Mouse (Mus musculus) thymus, postnatal 10 days (tissue): Measurements from ENCODE around the gene Adamtsl1.

Experiments
- DNase-seq, 2 experiments: peaks; one replicate each; pipeline ENCODE4 v3.0.0; 2021; ENCODE audit warnings: low spot score in 2 of 2

Adamtsl1 gene

DNA sequence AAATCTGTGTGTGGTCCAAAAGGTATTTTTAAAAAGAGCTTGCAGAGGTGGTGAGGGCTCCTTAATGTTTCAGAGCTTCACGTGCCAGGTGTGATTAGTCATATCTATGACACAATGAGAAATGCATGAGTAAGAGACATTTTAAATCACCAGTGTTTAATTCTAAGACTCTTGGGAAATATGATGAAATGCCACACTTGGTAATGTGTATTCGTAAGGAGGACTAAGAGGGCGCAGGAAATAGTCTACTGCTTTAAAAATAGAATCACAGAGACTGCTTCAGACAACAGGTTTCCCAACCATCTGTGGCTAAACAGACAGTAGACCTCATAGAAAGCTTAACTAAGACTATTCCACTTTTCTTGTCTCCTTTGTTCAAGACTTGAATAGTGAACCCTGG is 406.5 kb downstream of the Adamtsl1 start:
- DNase-seq: no peak

DNA sequence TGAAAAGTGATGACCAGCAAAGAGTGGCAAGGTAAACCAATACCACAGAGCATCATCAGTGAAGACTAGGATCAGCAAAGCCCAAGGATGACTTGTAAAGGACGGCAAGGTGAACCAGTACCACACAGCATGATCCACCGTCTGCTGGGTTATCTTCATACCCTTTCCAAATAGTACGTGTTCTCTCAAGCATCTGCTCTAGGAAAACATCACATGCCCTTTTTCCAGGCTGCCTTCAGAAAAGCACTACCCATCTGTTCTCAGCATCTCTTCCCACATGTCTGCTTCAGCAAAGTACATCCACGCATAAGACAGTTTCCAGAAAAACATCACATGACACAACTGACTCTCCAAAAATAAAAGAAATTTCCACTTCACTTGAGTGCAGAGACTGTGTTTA is 408.8 kb downstream of the Adamtsl1 start:
- no peak for DNase-seq

DNA sequence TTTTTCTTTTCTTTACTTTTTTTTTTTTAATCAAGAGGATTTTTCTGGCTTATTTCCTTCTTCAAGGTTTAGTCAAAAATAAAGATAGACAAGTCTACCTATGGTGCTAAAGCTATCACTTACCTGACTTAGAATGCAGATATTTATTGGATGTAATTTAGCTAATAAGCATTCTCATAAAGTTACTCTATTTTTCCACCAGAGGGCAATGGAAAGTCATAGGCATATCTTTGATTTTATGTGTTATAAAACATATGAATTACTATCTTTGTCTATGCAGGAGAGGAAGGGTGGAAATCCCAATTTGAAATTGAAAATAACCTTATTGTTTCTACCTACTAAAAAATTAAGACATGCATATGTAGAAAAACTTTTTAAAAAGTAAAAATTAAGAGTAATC is 418.2 kb downstream of the Adamtsl1 start:
- DNase-seq: no peak

DNA sequence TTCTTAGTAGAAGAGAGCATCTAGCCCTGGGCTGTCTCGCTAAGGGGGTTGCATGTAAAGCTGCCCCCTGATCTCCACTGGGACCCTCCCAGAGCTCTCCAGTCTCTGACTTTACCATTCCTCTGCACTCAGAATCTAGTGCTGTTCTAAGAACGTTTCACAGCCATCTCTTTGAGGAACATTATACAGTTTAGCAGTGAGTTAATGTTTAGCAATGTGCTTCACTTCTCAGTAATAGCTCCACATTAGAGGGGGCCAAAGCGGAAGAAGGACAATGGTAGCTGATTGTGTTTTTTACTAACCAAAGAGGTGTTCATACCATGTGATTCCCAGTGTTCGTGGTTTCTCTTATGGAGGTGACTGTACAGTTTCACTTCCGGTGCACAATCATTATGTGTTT is 425.5 kb downstream of the Adamtsl1 start:
- no peak for DNase-seq

DNA sequence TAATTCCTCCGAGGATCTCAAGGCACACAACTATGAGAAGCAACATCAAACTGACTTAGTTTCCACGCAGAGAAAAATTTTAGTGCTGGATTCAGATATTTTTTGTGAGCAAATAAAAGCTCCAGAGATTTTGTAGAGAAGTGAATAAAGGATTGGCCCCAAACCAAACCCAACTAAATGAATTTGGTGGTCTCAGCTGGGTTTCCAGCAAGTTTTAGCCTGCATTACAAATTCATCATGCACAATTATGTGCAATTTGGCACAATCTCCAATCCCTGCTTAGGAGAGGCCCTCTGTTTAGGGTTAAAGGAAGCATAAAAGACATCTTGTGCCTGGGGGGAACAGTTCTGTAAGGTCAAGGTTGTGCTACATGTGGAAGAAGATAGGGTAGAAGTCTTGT is 427.9 kb downstream of the Adamtsl1 start:
- DNase-seq: no peak

DNA sequence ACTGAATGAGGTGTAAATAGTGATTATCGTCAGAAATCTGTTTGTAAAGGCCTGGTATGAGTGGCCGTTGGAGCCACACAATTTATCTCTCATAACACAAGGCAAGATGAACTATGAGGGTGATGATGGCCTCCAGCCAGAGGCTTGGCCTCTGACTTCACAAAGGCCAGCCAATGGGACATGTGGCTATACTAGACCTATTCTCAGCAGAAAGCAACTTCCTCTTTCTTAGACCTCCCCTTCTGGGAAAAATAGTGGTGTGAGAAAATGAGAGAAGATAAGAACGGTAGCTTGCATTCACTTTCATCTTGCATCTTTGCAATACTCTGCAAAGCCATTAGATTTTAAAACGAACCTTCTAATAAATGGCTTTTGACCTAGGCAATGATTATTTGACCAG is 439.6 kb downstream of the Adamtsl1 start:
- no peak for DNase-seq

DNA sequence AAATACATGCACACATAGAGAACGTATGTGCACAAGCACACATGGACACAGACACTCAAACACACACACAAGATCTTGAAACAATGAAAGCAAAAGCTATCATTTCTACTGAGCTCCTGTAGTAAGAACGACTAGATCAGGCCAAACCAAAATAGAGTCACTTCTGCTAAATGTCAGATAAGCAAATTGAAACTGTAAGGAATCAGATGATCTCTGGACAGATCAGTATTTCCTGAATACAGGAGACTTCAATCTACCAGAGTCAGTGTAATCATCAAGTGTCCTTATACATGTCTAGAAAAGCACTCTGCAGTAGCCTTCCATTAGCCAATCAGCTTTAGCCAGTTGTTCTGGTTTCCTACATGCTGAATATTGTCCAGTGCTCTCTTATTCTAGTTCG is 441.4 kb downstream of the Adamtsl1 start:
- DNase-seq: no peak

DNA sequence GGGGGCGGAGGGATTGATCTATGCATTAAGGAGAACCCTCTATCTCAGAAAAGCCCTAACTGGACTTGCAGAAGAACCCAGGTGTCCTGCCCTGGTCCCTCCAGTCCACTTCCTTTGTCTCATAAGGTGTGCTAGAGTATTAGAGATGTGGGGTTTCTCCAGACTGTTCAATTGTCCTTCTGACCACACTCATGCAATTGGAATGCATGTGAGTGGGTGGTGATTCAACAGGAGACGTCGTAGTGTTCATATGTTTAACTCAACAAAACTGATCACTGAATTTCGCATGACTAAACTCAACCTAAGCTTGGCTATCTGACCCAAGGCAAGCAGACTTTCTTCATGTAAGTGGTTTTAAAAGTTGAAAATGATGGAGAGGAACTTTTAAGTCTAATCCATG is 443.3 kb downstream of the Adamtsl1 start:
- no peak for DNase-seq

DNA sequence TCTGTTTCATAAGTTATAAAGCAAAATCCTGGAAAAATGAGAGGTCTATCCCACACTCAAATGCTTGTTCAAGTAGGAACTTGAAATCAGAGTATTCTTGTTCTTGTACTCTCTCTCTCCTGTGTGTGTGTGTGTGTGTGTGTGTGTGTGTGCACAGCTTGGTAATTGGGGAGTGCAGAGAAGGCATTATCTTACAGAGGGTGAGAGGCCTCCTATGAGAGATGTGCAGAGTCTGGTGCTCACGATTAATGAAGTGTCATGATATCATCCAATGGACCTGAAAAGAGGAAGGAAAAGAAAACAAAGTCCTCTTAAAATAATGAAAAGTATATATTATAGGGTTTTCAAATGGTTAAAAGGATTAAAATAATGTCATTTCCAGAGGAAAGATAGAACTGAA is 443.9 kb downstream of the Adamtsl1 start:
- no peak for DNase-seq

DNA sequence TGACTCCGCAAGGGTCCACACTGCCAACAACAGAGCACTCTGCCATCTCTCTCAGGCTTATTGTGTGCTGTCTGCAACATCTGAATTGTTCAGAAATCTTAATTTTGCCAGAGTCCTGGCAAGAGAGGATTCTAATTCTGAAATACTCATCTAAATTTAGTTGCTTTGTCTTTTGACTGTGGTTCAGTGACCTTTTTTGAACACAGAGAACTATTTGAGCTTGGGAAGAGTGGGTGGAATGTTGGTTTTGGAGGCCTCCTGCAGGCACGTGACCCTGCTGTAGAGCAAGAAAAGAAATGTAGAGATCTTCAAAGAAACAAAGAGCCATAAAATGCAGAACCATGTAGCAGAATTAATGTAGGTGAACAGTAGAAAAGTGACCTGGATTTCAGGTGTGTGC is 445.0 kb downstream of the Adamtsl1 start:
- no peak for DNase-seq

DNA sequence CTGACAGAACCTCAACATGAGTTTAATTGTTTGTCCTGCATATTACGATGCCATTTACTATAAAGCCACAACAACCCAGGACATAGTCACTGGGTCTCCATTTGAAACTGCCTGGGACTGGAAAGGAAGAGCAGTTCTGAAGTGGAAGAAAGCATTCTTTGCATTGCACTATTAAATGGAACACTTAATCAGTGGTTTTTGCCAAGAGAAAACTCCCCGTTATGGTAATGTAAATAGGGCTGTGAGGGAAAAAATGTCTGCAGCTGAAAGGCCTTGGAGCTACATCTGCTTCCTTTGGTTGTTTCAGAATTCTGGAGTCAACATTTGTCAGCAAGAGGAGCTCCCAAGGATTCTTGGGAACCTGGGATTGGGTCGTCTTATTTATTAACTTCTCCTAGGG is 462.2 kb downstream of the Adamtsl1 start:
- no peak for DNase-seq

DNA sequence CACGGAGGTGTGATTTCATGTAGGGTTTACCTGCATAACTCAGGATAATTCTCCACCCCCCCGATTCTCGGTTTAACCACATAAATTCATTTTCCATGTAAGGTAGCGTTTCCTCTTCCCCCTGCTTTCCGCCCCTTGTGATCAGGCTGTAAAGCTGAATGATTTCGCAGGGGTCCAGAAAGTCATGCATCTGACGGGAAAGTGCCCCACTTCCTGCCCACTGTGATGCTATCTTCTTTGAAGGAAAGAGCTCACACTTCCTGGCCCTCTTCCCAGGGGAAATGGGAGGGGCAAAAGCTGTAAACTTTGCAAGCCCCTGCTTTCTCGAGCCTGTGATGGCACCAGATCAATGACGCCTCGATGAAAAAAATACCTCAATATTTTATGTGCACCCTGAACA is 465.2 kb downstream of the Adamtsl1 start:
- no peak for DNase-seq

DNA sequence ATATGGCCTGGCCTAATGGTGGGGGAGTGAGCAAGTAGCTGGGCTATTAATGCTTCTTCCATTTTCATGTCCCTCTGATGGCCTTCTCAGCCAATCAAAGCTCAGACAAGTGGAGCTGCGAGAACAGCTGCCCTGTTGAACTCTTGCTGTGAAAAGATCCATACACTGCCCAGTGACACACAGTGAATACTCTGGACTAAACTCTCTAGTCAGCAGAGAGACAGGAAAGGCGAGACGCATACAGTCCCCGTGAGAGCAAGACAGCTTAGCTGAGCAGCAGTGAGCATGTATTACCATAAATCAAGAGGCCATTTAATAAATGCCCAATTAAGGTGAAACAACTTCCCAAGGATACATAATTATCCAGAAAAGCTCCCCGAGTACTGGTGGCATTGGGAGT is 492.6 kb downstream of the Adamtsl1 start:
- DNase-seq: no peak

DNA sequence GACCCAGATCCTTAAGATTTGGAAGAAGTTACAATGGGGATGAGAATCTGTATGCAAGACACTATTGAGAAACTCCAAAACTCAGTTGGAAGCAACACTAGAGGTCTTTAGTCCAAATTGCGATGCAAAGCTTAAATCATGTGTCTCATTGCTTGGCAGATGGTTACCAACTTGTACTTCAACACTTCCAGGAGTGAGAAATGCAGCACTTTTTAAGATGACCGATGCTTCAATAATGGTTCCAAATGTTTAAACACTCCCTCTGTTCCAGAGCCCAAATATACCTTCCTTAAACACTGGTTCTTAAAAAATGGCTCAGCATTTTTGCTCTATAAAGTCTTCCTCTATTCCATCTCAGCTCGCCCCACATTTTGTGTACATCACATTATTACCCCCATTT is 499.7 kb downstream of the Adamtsl1 start:
- no peak for DNase-seq

DNA sequence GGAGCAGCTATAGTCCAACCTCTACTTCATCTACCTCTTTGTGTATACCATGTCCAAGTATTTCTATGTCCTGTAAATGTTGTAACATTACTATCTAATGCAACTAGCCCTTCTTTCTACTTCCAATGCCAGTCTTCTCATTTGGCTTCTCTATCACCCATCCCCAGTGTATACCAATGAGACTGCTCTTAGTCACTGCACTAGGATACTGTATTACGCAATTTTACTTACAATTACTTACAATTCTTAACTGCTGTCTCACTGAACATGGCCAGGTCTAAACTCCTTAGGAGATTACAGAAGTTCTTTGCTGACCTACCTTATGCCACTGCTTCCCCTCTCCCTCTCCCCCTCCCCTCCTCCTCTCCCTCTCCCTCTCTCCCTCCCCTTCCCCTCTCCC is 505.0 kb downstream of the Adamtsl1 start:
- DNase-seq: no peak

DNA sequence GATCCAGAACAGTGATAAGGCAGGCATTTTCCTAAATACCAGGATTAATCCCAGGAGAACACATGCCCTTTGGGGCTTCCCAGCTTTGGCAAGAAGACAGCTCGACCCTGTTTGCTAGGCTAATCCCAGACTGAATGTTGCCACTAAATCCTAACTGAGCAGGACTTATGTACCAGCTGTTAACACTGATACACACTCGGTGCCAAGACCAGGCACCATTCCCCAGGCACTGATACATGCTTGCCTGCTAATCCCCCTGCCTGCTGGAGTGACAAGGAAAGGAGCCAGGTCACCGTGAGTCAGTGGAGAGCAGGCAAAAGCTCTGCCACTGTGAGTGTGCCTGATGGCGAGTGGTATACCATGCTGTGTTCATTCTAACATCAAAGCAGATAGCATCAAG is 505.6 kb downstream of the Adamtsl1 start:
- no peak for DNase-seq

DNA sequence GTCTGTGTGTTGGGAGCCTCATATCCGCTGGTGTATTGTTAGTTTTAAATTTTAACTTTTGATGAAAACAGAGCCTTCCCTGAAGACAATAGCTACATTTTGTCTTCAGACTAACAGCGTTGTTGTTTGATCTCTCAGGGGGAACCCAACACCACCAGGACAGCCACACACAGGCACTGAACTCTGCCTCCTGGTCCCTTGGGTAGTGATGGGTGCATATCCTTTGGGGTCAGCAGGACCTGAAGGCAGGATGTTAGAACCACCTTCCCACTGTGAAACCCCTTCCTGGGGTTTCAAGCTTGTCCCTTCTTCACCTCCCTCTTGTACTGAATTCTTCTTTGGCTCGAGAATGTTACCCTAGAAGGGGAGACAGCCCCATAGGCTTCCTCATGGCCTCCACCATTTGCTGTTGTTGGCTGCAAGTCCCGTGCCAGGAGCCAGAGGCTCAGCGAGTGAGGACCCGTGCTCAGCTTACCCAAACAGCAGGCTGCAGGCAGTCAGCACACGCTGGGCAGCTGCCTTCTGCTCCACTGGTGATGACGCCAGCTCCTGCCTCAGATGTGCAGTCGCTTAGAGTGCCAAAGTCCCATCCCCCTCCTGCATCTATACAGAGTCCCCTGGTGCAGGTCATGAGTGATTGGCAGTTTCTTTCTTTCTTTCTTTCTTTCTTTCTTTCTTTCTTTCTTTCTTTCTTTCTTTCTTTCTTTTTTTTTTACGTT is 506.6 kb downstream of the Adamtsl1 start:
- DNase-seq: no peak

DNA sequence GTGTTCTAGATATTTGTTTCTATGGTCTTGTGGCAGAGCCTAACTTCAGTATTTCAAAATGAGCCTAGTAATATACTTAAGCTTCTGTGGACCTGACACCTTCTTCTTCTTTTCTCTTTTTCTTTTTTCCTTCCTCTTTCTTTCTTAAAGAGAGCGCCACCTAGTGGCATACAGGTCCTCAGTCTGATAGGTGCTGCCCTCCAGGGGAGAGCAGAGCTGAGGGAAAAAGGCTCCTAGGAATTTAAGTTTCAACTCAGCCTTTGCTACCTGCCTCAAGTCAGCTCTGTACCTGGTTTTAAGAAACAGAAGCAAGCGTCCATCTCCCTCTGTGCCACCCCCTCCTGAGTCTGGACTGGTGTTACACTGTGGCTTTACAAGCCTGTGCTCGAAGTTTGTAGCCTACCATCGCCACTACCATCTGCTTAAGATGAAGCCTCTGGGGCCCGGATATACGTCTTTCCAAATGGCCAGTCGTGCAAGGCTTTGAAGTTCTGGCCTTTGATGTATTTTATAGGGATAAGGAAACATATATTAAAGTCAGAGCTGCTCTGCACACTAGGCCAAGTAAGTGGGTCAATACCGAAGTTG is 510.7 kb downstream of the Adamtsl1 start:
- no peak for DNase-seq

DNA sequence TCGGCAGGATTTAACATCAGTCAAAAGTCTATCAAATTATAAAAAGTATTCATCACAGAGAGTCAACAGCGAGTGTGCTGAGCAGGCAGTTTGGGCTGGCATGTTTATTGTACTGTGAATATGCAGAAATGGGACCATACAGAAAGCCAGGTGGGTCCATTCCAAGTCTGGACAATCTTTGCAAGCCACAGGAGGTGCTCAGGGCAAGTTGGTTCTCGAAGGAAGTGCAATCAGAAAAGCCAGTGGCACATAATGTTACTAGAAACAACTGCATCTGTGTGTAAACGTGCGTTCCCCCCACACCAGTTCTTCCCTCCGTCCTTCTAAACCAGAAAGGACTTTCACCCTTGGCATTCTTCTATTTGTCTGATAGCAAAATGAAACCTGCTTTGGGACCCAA is 515.5 kb downstream of the Adamtsl1 start:
- DNase-seq: no peak

DNA sequence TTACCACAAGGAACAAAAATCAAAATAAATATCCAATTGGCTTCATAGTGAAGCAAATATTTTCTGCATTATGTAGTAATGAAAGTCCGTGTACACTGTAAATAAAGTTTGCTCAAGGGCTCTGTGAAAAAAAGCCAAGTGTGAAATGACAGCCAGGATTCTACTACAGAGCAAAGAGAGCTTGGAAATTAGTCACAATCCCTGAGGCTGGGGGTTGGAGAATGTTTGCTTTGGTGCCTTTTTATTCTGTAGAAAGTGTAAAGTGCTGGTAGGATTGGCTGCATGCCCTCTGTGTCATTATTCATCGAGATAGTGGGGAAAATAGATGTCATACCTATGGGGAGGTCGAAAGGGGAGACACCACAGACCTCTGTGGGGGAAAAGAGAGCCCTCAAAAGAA is 516.2 kb downstream of the Adamtsl1 start:
- no peak for DNase-seq

DNA sequence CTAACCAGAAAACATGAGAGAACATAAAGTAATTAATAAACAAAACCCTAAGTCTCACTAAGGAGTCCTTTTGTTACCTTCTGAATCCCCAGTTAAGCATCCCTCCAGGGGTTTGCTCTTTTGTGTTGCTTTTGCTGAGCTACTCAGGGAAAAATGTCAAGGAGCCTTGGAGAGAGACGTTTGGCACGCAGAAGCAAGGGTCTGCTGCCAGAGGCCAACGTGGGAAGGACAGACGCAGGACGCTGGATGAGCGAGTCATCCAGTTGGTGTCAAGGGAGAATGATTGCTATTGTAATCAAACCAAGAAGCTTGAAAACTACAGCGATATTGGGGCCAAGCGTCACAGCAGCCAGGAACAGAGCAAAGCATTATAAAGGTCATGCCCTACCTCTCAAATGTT is 517.1 kb downstream of the Adamtsl1 start:
- DNase-seq: no peak

DNA sequence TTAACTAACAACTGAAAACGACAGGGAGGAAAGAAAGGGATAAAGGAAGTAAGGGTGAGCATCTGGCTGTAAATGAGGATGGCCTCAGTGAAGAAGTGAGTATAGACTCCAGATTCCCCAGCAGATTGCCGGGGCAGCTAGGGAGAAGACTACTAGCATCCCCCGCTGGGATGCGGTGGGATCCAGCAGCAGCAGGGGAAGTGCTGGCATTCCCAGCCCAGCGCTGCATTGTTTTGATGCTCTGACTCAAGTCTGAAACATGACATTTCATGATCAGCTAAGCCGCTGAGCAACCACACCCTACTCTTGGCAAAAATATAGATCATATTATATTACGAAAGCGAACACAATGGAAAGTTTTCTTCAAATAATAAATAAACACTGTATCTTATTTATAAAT is 526.9 kb downstream of the Adamtsl1 start:
- DNase-seq: no peak

DNA sequence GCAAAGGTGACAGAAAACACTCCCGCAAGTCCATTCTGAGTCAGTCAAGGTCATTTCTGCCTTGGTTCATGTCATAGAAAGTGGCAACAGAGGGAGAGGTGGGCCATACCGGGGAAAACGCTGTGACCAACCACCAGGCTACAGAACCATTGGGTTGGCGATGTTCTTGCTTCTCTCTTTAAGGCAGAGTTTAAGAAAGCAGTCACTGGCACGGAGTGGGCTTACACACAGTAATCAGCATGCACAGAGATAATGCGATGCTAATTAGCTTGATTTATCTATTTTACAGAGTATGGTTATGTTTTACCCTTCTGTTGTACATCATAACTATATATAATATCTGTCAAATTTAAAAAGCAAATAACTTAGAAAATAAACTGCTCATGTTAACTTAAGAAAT is 531.5 kb downstream of the Adamtsl1 start:
- no peak for DNase-seq

DNA sequence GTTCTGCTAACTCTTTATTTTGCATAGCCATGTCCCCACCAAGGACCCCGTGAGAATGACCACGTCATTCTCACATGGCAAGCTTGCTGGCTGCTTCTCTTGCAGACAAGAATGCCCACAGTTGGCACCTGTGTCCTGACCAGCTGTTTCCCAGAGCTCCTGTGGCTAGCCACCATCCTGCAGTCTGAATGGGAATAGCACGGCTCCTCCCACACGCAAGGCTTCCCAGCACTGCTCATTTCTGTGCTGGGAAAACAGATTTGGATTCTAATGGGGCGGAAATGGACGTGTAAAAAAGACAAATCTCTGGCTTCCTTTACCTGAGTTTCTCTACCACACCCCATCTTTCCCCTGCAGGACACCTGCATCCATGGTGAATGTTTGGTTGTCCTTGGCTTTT is 531.9 kb downstream of the Adamtsl1 start:
- DNase-seq: no peak
